Mouse (Mus musculus) forebrain, embryonic 12.5 days (tissue): ENCODE results near the gene Tfdp2. TPM values are rescaled to one million over a fixed set of nuclear protein-coding genes. Genes with fewer than 3 reads are reported as not detected.
"Not testable (repeated sequence)": the region's sequence is repeated elsewhere in the genome, so short reads cannot be mapped to it uniquely, and the experiment has no call there.

Experiments
- ATAC-seq: fragments of 200-750 bp; cut with Nextera tagmentation; 2 replicates; pipeline ENCODE4 v1.8.0; 2017; ENCODE audit warnings: moderate TSS enrichment; ENCODE audit not compliant: low FRiP score
- H3K27ac ChIP-seq: fragments of 300-500 bp; sonication (generic); 2 replicates; pipeline ENCODE4 v1.5.1; 2016; ENCODE audit warnings: mild to moderate bottlenecking
- H3K27me3 ChIP-seq: fragments of 300-500 bp; sonication (generic); 2 replicates; pipeline ENCODE4 v1.6.1; 2016; ENCODE audit warnings: mild to moderate bottlenecking
- H3K36me3 ChIP-seq: fragments of 300-500 bp; sonication (generic); replicated peaks from 2 replicates; pipeline ENCODE4 v1.6.1; 2016; ENCODE audit warnings: mild to moderate bottlenecking
- H3K4me1 ChIP-seq: fragments of 300-500 bp; sonication (generic); 2 replicates; pipeline ENCODE4 v1.6.1; 2016
- H3K4me2 ChIP-seq: fragments of 300-500 bp; sonication (generic); 2 replicates; pipeline ENCODE4 v1.6.1; 2016; ENCODE audit warnings: mild to moderate bottlenecking, moderate library complexity
- H3K4me3 ChIP-seq: fragments of 300-500 bp; sonication (generic); replicated peaks from 2 replicates; pipeline ENCODE4 v1.5.1; 2016; ENCODE audit warnings: mild to moderate bottlenecking
- H3K9ac ChIP-seq: fragments of 300-500 bp; sonication (generic); 2 replicates; pipeline ENCODE4 v1.6.1; 2016; ENCODE audit warnings: mild to moderate bottlenecking
- H3K9me3 ChIP-seq: fragments of 300-500 bp; sonication (generic); 2 replicates; pipeline ENCODE4 v1.6.1; 2016
- WGBS: fragments of 180-500 bp; shearing (Covaris S2); methylation state at CpG from one replicate; pipeline ENCODE4 v1.1.7; 2016; 5-methylcytosine and 5-hydroxymethylcytosine counted together
- polyA plus RNA-seq: library from polyadenylated mRNA; unstranded; fragments of >200 nt; fragmentation: Nextera tagmentation; extraction: Ambion mirVana; gene quantifications from 2 replicates; pipeline ENCODE4 v1.2.1, GENCODE M21; 2016

Tfdp2 gene
- 71.3 and 75.2 TPM in 2 replicates for polyA plus RNA-seq

GRCm38 (mm10) chr9:96195885-96196622, at the start of gene Tfdp2:
TSS of gene Tfdp2 (plus strand) at chr9:96196275.
- Histone ChIP-seq H3K9ac (peak within 1 kb of the TSS; percentile 81), H3K9me3 (no peaks in the 10 kb centered on the region), H3K4me1 (peaks cover 15% of the 10 kb centered on the region), H3K27ac (peak within 1 kb of the TSS; percentile 75; the same call in 1 of the 2 replicates), H3K4me2 (peak within 1 kb of the TSS; percentile 98), H3K36me3 (no peaks in the 10 kb centered on the region), H3K4me3 (peak within 1 kb of the TSS; percentile 78), H3K27me3 (no peaks in the 10 kb centered on the region)
- peak; percentile 99 for ATAC-seq
- under 1% methylated on average over 40 of the region's 81 CpGs for WGBS

GRCm38 (mm10) chr9:96152801-96153200, 43.3 kb upstream of the Tfdp2 start:
- no peaks in the 10 kb centered on the region for H3K27me3 ChIP-seq
- H3K27ac ChIP-seq = no peak overlapping the region
- 89% methylated on average over 7 of the region's 7 CpGs for WGBS
- no peaks in the 10 kb centered on the region for H3K9me3 ChIP-seq
- no peak overlapping the region for H3K9ac ChIP-seq
- no peak for ATAC-seq
- no peaks in the 10 kb centered on the region for H3K36me3 ChIP-seq
- H3K4me1 ChIP-seq = no peaks in the 10 kb centered on the region
- H3K4me2 ChIP-seq = no peak overlapping the region
- H3K4me3 ChIP-seq = no peak overlapping the region

GRCm38 (mm10) chr9:96158431-96158830, 37.6 kb upstream of the Tfdp2 start:
- no peak for ATAC-seq
- Histone ChIP-seq H3K27me3 (no peaks in the 10 kb centered on the region), H3K9me3 (no peaks in the 10 kb centered on the region), H3K4me3 (no peak overlapping the region), H3K36me3 (no peaks in the 10 kb centered on the region), H3K4me1 (no peaks in the 10 kb centered on the region), H3K27ac (no peak overlapping the region), H3K9ac (no peak overlapping the region), H3K4me2 (no peak overlapping the region)
- 53% methylated on average over 4 of the region's 4 CpGs for WGBS

- Histone ChIP-seq H3K4me3 (no peak overlapping the region), H3K9ac (no peak overlapping the region), H3K36me3 (no peaks in the 10 kb centered on the region), H3K4me1 (no peaks in the 10 kb centered on the region), H3K4me2 (no peak overlapping the region), H3K27me3 (no peaks in the 10 kb centered on the region), H3K27ac (no peak overlapping the region), H3K9me3 (no peaks in the 10 kb centered on the region)
- no peak for ATAC-seq
- 77% methylated on average over 3 of the region's 3 CpGs for WGBS
Measured at GRCm38 (mm10) chr9:96159047-96159446, 37.0 kb upstream of the Tfdp2 start.

GRCm38 (mm10) chr9:96160767-96161166, 35.3 kb upstream of the Tfdp2 start:
- Histone ChIP-seq H3K27me3 (no peaks in the 10 kb centered on the region), H3K36me3 (no peaks in the 10 kb centered on the region), H3K4me1 (no peaks in the 10 kb centered on the region), H3K9ac (no peak overlapping the region), H3K4me2 (no peak overlapping the region), H3K27ac (no peak overlapping the region), H3K4me3 (no peak overlapping the region), H3K9me3 (no peaks in the 10 kb centered on the region)
- ATAC-seq = no peak
- 75% methylated on average over 3 of the region's 3 CpGs for WGBS

- 76% methylated on average over 5 of the region's 5 CpGs for WGBS
- Histone ChIP-seq H3K27ac (no peak overlapping the region), H3K27me3 (no peaks in the 10 kb centered on the region), H3K36me3 (no peaks in the 10 kb centered on the region), H3K4me3 (no peak overlapping the region), H3K9ac (no peak overlapping the region), H3K4me1 (peaks cover 2% of the 10 kb centered on the region; the same call in 1 of the 2 replicates), H3K9me3 (no peaks in the 10 kb centered on the region), H3K4me2 (no peak overlapping the region)
- ATAC-seq = no peak
Measured at GRCm38 (mm10) chr9:96162421-96162820, 33.7 kb upstream of the Tfdp2 start.

- 96% methylated on average over 7 of the region's 7 CpGs for WGBS
- no peak overlapping the region for H3K4me2 ChIP-seq
- no peak overlapping the region for H3K4me3 ChIP-seq
- peaks cover 3% of the 10 kb centered on the region; the same call in 1 of the 2 replicates for H3K4me1 ChIP-seq
- H3K27me3 ChIP-seq = no peaks in the 10 kb centered on the region
- no peak overlapping the region for H3K9ac ChIP-seq
- H3K9me3 ChIP-seq = no peaks in the 10 kb centered on the region
- no peak overlapping the region for H3K27ac ChIP-seq
- H3K36me3 ChIP-seq = no peaks in the 10 kb centered on the region
- no peak for ATAC-seq
Measured at GRCm38 (mm10) chr9:96163443-96163842, 32.6 kb upstream of the Tfdp2 start.

- ATAC-seq, H3K4me3 ChIP-seq, H3K27me3 ChIP-seq, H3K27ac ChIP-seq, H3K4me2 ChIP-seq, H3K4me1 ChIP-seq, H3K9me3 ChIP-seq, H3K9ac ChIP-seq, H3K36me3 ChIP-seq: not testable (repeated sequence)
- WGBS = 99% methylated on average over 15 of the region's 15 CpGs
Measured at GRCm38 (mm10) chr9:96163983-96164382, 32.1 kb upstream of the Tfdp2 start.

- Histone ChIP-seq H3K9ac (no peak overlapping the region), H3K36me3 (no peaks in the 10 kb centered on the region), H3K27ac (no peak overlapping the region), H3K9me3 (no peaks in the 10 kb centered on the region), H3K4me2 (no peak overlapping the region), H3K4me1 (peaks cover 3% of the 10 kb centered on the region; the same call in 1 of the 2 replicates), H3K27me3 (no peaks in the 10 kb centered on the region), H3K4me3 (no peak overlapping the region)
- no peak; the same call in 1 of the 2 replicates for ATAC-seq
- WGBS = 10% methylated on average over 5 of the region's 5 CpGs
Measured at GRCm38 (mm10) chr9:96167168-96167585, 28.9 kb upstream of the Tfdp2 start.

- peaks cover 3% of the 10 kb centered on the region; the same call in 1 of the 2 replicates for H3K4me1 ChIP-seq
- H3K4me2 ChIP-seq = no peak overlapping the region
- ATAC-seq = no peak
- no peak overlapping the region for H3K9ac ChIP-seq
- H3K36me3 ChIP-seq = no peaks in the 10 kb centered on the region
- H3K9me3 ChIP-seq = no peaks in the 10 kb centered on the region
- no peak overlapping the region for H3K27ac ChIP-seq
- 66% methylated on average over 3 of the region's 3 CpGs for WGBS
- H3K27me3 ChIP-seq = no peaks in the 10 kb centered on the region
- H3K4me3 ChIP-seq = no peak overlapping the region
Measured at GRCm38 (mm10) chr9:96170600-96170999, 25.5 kb upstream of the Tfdp2 start.

- Histone ChIP-seq H3K4me2 (no peak overlapping the region), H3K27ac (no peak overlapping the region), H3K4me3 (no peak overlapping the region), H3K9ac (no peak overlapping the region), H3K36me3 (no peaks in the 10 kb centered on the region), H3K27me3 (no peaks in the 10 kb centered on the region), H3K9me3 (no peaks in the 10 kb centered on the region), H3K4me1 (no peaks in the 10 kb centered on the region)
- WGBS = 88% methylated on average over 4 of the region's 4 CpGs
- ATAC-seq = no peak
Measured at GRCm38 (mm10) chr9:96184909-96185308, 11.2 kb upstream of the Tfdp2 start.

GRCm38 (mm10) chr9:96186701-96187100, 9.4 kb upstream of the Tfdp2 start:
- H3K27ac ChIP-seq = no peak overlapping the region
- no peak for ATAC-seq

GRCm38 (mm10) chr9:96196636-96197181, 634 bp downstream of the Tfdp2 start:
- Histone ChIP-seq H3K9me3 (no peaks in the 10 kb centered on the region), H3K9ac (peak overlapping the region; percentile 81), H3K4me3 (peak overlapping the region; percentile 78), H3K4me2 (peak overlapping the region; percentile 98), H3K4me1 (peaks cover 15% of the 10 kb centered on the region), H3K36me3 (no peaks in the 10 kb centered on the region), H3K27ac (peak overlapping the region; percentile 75; the same call in 1 of the 2 replicates), H3K27me3 (no peaks in the 10 kb centered on the region)
- WGBS = under 1% methylated on average over 20 of the region's 20 CpGs
- no peak for ATAC-seq

More at GRCm38 (mm10) chr9:96186701-96187100, 9.4 kb upstream of the Tfdp2 start:
- no peaks in the 10 kb centered on the region for H3K36me3 ChIP-seq
- no peak overlapping the region for H3K4me2 ChIP-seq
- H3K4me3 ChIP-seq = no peak overlapping the region
- no peaks in the 10 kb centered on the region for H3K9me3 ChIP-seq
- no peak overlapping the region for H3K9ac ChIP-seq
- no peaks in the 10 kb centered on the region for H3K4me1 ChIP-seq
- no peaks in the 10 kb centered on the region for H3K27me3 ChIP-seq
- 81% methylated on average over 7 of the region's 7 CpGs for WGBS
